Comparison of ENCODE assay signal across 14 mouse cellular contexts in the genomic region with DNA sequence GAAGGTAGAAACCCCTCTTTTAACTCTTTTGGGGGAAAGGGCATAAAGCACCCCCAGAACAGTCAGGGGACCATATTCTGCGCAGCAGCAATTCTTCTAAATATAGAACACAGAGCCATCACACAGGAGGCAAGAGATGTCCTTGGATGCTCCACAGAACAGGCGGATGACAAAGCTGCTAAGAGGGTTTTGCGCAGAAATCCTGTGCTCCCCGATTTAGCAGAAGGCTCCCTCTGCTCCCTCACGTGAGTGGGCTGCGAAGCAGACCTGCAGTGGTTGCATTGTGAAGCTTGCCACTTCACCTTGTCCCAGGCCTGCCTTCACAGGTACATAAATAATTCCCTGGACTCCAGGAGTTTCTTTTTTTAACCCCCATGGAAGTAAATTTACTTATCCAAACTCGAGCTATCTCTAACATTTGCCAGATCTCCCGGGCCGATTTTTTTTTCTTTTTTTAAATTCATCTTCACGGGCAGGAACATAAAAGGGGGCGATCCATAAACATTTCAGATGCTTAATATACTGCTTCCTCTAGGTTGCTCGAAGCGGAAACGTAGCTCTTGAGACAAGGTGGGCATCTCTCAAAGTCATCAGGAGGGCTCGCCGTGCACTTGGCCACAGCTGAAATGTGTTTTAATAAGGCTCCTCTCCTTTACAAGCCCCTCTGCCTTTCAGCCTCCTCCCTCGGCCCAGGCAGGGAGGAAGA. TPM values are rescaled to one million over a fixed set of nuclear protein-coding genes. Genes with fewer than 3 reads are reported as not detected.
A peak's percentile ranks its signal among the peaks of the same experiment; 100 is the strongest.
DNase-seq lines count a peak whose midpoint lies in the region; ATAC-seq and TF ChIP-seq lines count a peak whose summit lies in the region.
"Had no signal": no experiment of that assay in that cellular context is flagged by ENCODE, and none has a peak within 500 bp of the region (broad histone marks: within the 10 kb centered on the region; RNA-seq: fewer than 3 reads in every experiment).

No protein-coding gene starts in this region.

- ATAC-seq in neural tube, embryonic 13.5 days (ENCODE audit: low read depth) = no peak
- ATAC-seq in liver, embryonic 12.5 days = no peak

- no peak overlapping the region for H3K4me3 ChIP-seq in layer of hippocampus, adult 2 months
- H3K4me3 ChIP-seq in neural tube, embryonic 13.5 days = no peak overlapping the region
- no peak overlapping the region for H3K4me3 ChIP-seq in liver, embryonic 12.5 days
- H3K4me3 ChIP-seq: heart, embryonic 13.5 days; limb, embryonic 15.5 days; stomach, embryonic 15.5 days had no signal

- 49% methylated on average over 17 of the region's 17 CpGs for WGBS in neural tube, embryonic 13.5 days
- 67% methylated on average over 17 of the region's 17 CpGs for WGBS in liver, embryonic 12.5 days (ENCODE audit: insufficient replicate concordance)

- H3K4me1 ChIP-seq in neural tube, embryonic 13.5 days (replicated peaks) = peaks cover 29% of the 10 kb centered on the region
- H3K4me1 ChIP-seq in liver, embryonic 12.5 days = no peaks in the 10 kb centered on the region

- no peak overlapping the region for H3K9ac ChIP-seq in neural tube, embryonic 13.5 days
- H3K9ac ChIP-seq in liver, embryonic 12.5 days = no peak overlapping the region
- H3K9ac ChIP-seq: heart, embryonic 13.5 days; limb, embryonic 15.5 days; lung, embryonic 14.5 days; stomach, embryonic 15.5 days had no signal

- H3K27ac ChIP-seq in layer of hippocampus, adult 2 months = peak overlapping the region; percentile 57
- no peak overlapping the region for H3K27ac ChIP-seq in neural tube, embryonic 13.5 days (replicated peaks)
- no peak overlapping the region for H3K27ac ChIP-seq in liver, embryonic 12.5 days
- H3K27ac ChIP-seq: heart, embryonic 13.5 days; limb, embryonic 15.5 days; stomach, embryonic 15.5 days had no signal

- H3K9me3 ChIP-seq in neural tube, embryonic 13.5 days = no peaks in the 10 kb centered on the region
- H3K9me3 ChIP-seq in liver, embryonic 12.5 days (replicated peaks) = no peaks in the 10 kb centered on the region
- H3K9me3 ChIP-seq: heart, embryonic 13.5 days; limb, embryonic 15.5 days; stomach, embryonic 15.5 days had no signal

- no peaks in the 10 kb centered on the region for H3K36me3 ChIP-seq in neural tube, embryonic 13.5 days
- H3K36me3 ChIP-seq in liver, embryonic 12.5 days = no peaks in the 10 kb centered on the region
- H3K36me3 ChIP-seq: heart, embryonic 13.5 days; limb, embryonic 15.5 days; stomach, embryonic 15.5 days had no signal

- peak; percentile 54 for DNase-seq in embryo, embryonic 10 days (ENCODE audit: low spot score)
- no peak for DNase-seq in embryo, embryonic 10.5 days (ENCODE audit: low spot score)
- no peak for DNase-seq in layer of hippocampus, adult 2 months (ENCODE audit: low spot score in 2 of 2)
- no peak for DNase-seq in layer of hippocampus, adult 18-20 months (ENCODE audit: low spot score in 2 of 2)
- DNase-seq in right cerebral cortex, adult 18-20 months = peak; percentile 49
- DNase-seq in right cerebral cortex, postnatal 4 days = no peak
- DNase-seq: gastrocnemius, postnatal 10 days; thymus, postnatal 14 days had no signal

- peaks cover 5% of the 10 kb centered on the region for H3K27me3 ChIP-seq in neural tube, embryonic 13.5 days
- no peaks in the 10 kb centered on the region for H3K27me3 ChIP-seq in liver, embryonic 12.5 days (replicated peaks)
- H3K27me3 ChIP-seq: heart, embryonic 13.5 days; limb, embryonic 15.5 days; stomach, embryonic 15.5 days had no signal

- H3K4me2 ChIP-seq in neural tube, embryonic 13.5 days = peak overlapping the region; percentile 8; the same call in 1 of the 2 replicates
- no peak overlapping the region for H3K4me2 ChIP-seq in liver, embryonic 12.5 days
- H3K4me2 ChIP-seq: heart, embryonic 13.5 days; limb, embryonic 15.5 days; lung, embryonic 14.5 days; stomach, embryonic 15.5 days had no signal

- TF ChIP-seq CTCF in layer of hippocampus, adult 2 months (conservative IDR thresholded peaks at IDR 0.05) = no peak

RNA-seq across cellular contexts. Expression of a gene that starts 51.9 kb away (rescaled TPM):
- 10 to 100 TPM; 19.9 to 24.5 TPM for total RNA-seq in layer of hippocampus, adult 2 months (2021)
- total RNA-seq in layer of hippocampus, adult 18-20 months (2021) = 10 to 100 TPM; 21.6 to 25.2 TPM
- polyA plus RNA-seq in neural tube, embryonic 13.5 days (2015; fragmentation: Nextera tagmentation; extraction: Ambion mirVana) = 9.1 and 9.3 TPM in 2 replicates
- polyA plus RNA-seq in liver, embryonic 12.5 days (2016; fragmentation: Nextera tagmentation; extraction: Ambion mirVana) = 2.3 and 2.4 TPM in 2 replicates

RNA-seq across cellular contexts. Expression of a gene that starts 51.9 kb away (rescaled TPM):
- total RNA-seq in layer of hippocampus, adult 2 months (2021) = 1 to 10 TPM; 6.2 to 7.3 TPM
- 1 to 10 TPM; 5.7 to 7.4 TPM for total RNA-seq in layer of hippocampus, adult 18-20 months (2021)
- 2.7 and 3.0 TPM in 2 replicates for polyA plus RNA-seq in neural tube, embryonic 13.5 days (2015; fragmentation: Nextera tagmentation; extraction: Ambion mirVana)
- 1.4 and 3.0 TPM in 2 replicates for polyA plus RNA-seq in liver, embryonic 12.5 days (2016; fragmentation: Nextera tagmentation; extraction: Ambion mirVana)

Comparison
In these comparisons a context has a peak if more than half of its experiments do, and no peak if none do; other contexts are left out.
1. DNase-seq: peak in embryo, embryonic 10 days (single experiment) and right cerebral cortex, adult 18-20 months (single experiment); none in embryo, embryonic 10.5 days (single experiment), layer of hippocampus, adult 2 months (0 of 2), layer of hippocampus, adult 18-20 months (0 of 2) and right cerebral cortex, postnatal 4 days (single experiment).